Mouse (Mus musculus) neural tube, embryonic 14.5 days (tissue): ENCODE data around the gene Zbtb16. TPM values are rescaled to one million over a fixed set of nuclear protein-coding genes. Genes with fewer than 3 reads are reported as not detected.

Source experiments
- ATAC-seq: fragments of 200-750 bp; cut with Nextera tagmentation; 2 replicates; pipeline ENCODE4 v1.8.0; 2017; ENCODE audit warnings: low read depth, mild to moderate bottlenecking, moderate TSS enrichment, moderate library complexity
- H3K27ac ChIP-seq: fragments of 300-500 bp; sonication (generic); 2 replicates; pipeline ENCODE4 v1.5.1; 2014; ENCODE audit warnings: low read depth, mild to moderate bottlenecking, control low read depth, low read length, moderate library complexity, mixed read lengths
- H3K27me3 ChIP-seq: fragments of 300-500 bp; sonication (generic); 2 replicates; pipeline ENCODE4 v1.6.1; 2014; ENCODE audit warnings: low read length; ENCODE audit not compliant: control insufficient read depth, insufficient read depth
- H3K36me3 ChIP-seq: fragments of 300-500 bp; sonication (generic); 2 replicates; pipeline ENCODE4 v1.6.1; 2014; ENCODE audit warnings: low read length, mixed read lengths; ENCODE audit not compliant: control insufficient read depth, insufficient read depth
- H3K4me1 ChIP-seq: fragments of 300-500 bp; sonication (generic); 2 replicates; pipeline ENCODE4 v1.6.1; 2014; ENCODE audit warnings: low read length; ENCODE audit not compliant: control insufficient read depth, insufficient read depth
- H3K4me2 ChIP-seq: fragments of 300-500 bp; sonication (generic); 2 replicates; pipeline ENCODE4 v1.6.1; 2014; ENCODE audit warnings: mild to moderate bottlenecking, low read depth, low read length, control low read depth
- H3K4me3 ChIP-seq: fragments of 300-500 bp; sonication (generic); 2 replicates; pipeline ENCODE4 v1.5.1; 2014; ENCODE audit warnings: low read depth, low read length, control low read depth, mixed read lengths
- H3K9ac ChIP-seq: fragments of 300-500 bp; sonication (generic); replicated peaks from 2 replicates; pipeline ENCODE4 v1.6.1; 2014; ENCODE audit warnings: low read depth, mild to moderate bottlenecking, control low read depth, low read length, mixed read lengths
- H3K9me3 ChIP-seq: fragments of 300-500 bp; sonication (generic); 2 replicates; pipeline ENCODE4 v1.6.1; 2016; ENCODE audit warnings: low read length; ENCODE audit not compliant: control insufficient read depth
- WGBS: fragments of 180-500 bp; shearing (Covaris S2); extraction: QIAGEN DNeasy Blood & Tissue Kit; methylation state at CpG from one replicate; pipeline ENCODE4 v1.1.7; 2014; 5-methylcytosine and 5-hydroxymethylcytosine counted together
- polyA plus RNA-seq: library from polyadenylated mRNA; unstranded; fragments of >200 nt; fragmentation: Nextera tagmentation; extraction: Ambion mirVana; gene quantifications from 2 replicates; pipeline ENCODE4 v1.2.1, GENCODE M21; 2014

The Zbtb16 gene
- polyA plus RNA-seq, 1 experiment from 2014 or later, result 12.0 TPM

DNA sequence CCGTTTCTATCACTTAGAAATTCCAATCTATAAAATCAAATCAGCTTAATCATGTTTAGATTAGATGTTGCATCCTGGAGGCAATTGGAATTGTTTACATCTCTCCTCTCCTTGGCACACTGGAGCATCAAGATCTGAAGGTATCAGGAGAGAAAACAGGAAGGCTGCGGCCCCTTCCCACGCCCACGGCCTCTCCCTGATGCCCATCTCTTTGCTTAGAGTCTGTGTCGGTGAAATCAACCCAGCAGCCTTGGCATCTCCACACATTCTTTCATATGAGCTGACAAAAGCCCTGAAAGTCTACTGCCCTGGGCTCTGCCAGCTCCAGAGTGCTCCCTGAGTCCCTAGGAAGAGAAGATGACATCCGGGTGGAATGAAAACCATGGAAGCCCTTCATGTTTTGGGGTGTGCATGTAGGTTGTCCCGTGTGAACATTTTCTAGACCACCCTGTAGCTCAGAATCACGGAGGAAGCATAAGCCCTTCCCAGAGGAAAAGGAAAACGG is 48.1 kb downstream of the Zbtb16 start:
- no peak for ATAC-seq
- Histone ChIP-seq H3K9me3 (no peaks in the 10 kb centered on the region), H3K4me3 (no peak overlapping the region), H3K9ac (no peak overlapping the region), H3K4me2 (no peak overlapping the region), H3K4me1 (no peaks in the 10 kb centered on the region), H3K36me3 (no peaks in the 10 kb centered on the region), H3K27ac (no peak overlapping the region), H3K27me3 (no peaks in the 10 kb centered on the region)
- WGBS, result 80% methylated on average over 9 of the region's 9 CpGs

DNA sequence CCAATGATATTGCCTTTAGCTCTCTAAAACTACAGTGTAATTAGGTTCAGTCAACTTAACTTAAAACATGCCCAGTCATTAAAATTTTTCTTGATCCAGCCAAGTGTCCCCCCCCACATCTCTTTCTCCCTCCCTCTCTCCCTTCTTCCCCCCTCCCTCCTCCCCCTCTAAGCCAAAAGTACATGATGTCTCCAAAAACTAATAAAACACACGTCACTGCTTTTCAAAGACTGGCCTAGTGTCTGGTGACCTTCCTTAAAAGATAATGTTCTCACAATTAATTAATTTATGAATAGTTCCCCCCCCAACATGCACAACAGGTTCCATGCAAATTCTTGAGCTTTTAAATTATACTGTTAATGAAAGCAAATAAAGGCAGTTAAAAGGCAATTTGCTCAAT is 48.7 kb downstream of the Zbtb16 start:
- H3K27ac ChIP-seq, result no peak overlapping the region
- no peak overlapping the region for H3K9ac ChIP-seq
- no peaks in the 10 kb centered on the region for H3K9me3 ChIP-seq
- WGBS, result 53% methylated on average over 1 of the region's 1 CpGs
- no peaks in the 10 kb centered on the region for H3K27me3 ChIP-seq
- ATAC-seq, result no peak
- H3K4me2 ChIP-seq, result no peak overlapping the region
- no peaks in the 10 kb centered on the region for H3K36me3 ChIP-seq
- H3K4me1 ChIP-seq, result no peaks in the 10 kb centered on the region
- no peak overlapping the region for H3K4me3 ChIP-seq

DNA sequence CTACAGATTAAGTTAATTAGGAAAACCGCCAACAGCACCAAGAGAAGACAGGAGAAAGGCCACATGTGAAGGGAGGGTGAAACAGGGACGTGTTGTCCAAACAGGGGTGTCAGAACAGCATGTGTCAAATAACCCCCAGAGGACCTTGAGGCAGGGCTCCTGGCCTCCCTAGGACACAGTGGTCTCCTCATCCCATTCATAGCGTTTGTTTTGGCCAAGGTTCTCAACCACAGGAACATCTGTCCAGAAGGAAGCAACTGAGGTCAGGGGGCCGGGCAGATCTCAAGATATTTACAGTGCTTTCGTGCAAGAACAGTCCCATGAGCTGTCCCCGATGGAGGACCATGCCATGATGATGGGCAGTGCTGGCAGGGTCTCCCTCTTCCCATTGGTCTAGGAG is 49.2 kb downstream of the Zbtb16 start:
- H3K9ac ChIP-seq, result no peak overlapping the region
- no peaks in the 10 kb centered on the region for H3K27me3 ChIP-seq
- no peak overlapping the region for H3K27ac ChIP-seq
- H3K9me3 ChIP-seq, result no peaks in the 10 kb centered on the region
- H3K36me3 ChIP-seq, result no peaks in the 10 kb centered on the region
- 54% methylated on average over 6 of the region's 6 CpGs for WGBS
- H3K4me2 ChIP-seq, result no peak overlapping the region
- no peak for ATAC-seq
- H3K4me3 ChIP-seq, result no peak overlapping the region
- H3K4me1 ChIP-seq, result no peaks in the 10 kb centered on the region

DNA sequence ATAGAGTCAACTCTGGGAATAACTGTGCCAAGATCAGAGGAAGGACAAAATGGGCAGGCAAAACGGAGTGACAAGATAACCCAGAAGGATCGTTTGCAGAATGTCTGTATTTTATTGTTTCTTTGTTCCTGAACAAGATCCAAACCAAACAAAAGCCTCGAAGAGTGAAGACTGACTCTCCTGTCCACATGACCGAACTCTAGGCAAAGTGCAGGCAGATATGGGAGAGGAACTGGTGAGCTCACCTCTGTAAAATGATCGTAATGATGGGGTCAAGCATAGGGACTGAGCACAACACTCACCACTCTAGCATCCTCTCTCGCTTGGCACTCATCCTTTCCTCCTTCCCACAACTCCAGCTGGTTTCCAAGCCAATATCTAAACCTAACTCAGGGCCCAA is 51.1 kb downstream of the Zbtb16 start:
- WGBS, result 80% methylated on average over 6 of the region's 6 CpGs
- H3K4me1 ChIP-seq, result no peaks in the 10 kb centered on the region
- no peak overlapping the region for H3K27ac ChIP-seq
- H3K9ac ChIP-seq, result no peak overlapping the region
- no peak overlapping the region for H3K4me2 ChIP-seq
- no peak for ATAC-seq
- H3K4me3 ChIP-seq, result no peak overlapping the region
- no peaks in the 10 kb centered on the region for H3K36me3 ChIP-seq
- no peaks in the 10 kb centered on the region for H3K27me3 ChIP-seq
- H3K9me3 ChIP-seq, result no peaks in the 10 kb centered on the region

DNA sequence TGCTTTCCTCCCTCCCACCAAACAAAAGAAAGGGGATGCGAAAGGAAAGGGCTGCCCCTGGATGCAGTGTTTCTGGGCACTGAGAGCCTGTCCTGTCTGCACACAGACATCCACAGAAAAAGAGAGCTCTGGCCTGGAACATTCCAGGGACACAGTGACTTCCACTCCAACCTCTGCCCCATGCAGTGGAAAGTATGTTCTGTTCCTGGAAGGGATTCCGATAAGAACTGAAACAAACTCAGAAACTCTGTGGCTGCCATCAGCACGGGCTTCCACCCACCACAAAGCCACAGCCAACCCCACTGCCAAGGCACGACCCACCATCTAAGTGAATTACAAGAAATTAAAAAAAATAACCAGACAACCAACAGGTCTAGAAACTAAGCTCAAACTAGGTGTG is 52.7 kb downstream of the Zbtb16 start:
- 76% methylated on average over 4 of the region's 4 CpGs for WGBS
- H3K27me3 ChIP-seq, result no peaks in the 10 kb centered on the region
- no peaks in the 10 kb centered on the region for H3K36me3 ChIP-seq
- no peak overlapping the region for H3K9ac ChIP-seq
- no peak overlapping the region for H3K27ac ChIP-seq
- no peaks in the 10 kb centered on the region for H3K4me1 ChIP-seq
- no peak overlapping the region for H3K4me2 ChIP-seq
- no peak for ATAC-seq
- no peaks in the 10 kb centered on the region for H3K9me3 ChIP-seq
- no peak overlapping the region for H3K4me3 ChIP-seq

DNA sequence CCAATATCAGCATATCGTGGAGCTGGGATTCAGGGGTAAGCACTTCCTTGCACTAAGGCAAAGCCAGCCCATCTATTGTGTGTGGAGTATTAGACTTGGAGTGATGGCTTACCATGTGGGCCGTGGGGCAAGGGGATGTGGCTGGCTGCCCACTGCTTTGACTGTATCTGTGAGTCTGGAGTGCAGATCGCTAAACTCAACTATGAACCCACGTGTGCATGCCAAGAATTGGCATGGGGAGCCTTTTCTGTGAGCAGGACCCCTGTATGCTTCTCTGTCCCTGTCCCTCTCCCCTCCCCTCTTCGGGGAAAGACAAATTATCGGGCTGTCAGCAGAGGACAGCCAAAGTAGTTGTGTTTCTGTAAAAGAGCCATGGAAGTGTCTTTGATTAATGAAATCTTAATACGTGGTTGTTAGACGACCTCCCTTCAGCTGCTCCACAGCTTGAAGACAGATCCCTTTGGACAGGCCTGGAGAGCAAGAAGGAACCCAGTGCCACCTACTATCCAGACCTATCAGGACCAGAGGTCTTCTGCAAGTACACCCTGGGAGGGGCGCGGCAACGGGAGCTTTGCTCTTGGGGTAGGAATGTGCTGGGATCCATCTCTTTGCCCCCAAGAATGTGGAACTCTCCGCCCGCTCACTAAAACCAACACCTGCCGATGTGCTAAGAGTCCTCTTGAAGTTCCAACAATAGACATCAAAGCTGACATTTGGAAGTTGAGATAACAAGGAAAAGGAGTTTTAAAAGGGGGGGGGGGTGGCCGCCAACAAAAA is 53.5 kb downstream of the Zbtb16 start:
- no peak for ATAC-seq

DNA sequence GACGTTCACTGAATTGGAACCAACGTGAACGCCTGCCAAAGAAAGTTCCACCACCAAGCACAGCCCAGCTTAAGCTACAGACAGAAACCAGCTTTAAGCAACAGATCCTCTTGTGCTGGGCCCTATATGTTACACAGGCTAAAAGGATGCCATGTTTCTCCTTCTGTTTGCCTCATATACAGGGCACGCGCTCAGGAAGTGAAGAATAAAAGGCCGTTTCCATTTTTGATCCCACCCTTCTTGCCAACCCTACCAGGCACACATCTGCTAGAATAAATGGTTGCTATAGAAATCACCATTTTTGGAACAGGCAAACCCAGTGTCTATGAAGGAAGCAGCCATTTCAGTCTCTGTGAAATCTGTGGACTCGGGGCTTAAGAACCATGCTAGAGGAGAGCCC is 59.8 kb downstream of the Zbtb16 start:
- Histone ChIP-seq H3K27me3 (no peaks in the 10 kb centered on the region), H3K4me2 (no peak overlapping the region), H3K4me1 (no peaks in the 10 kb centered on the region), H3K27ac (no peak overlapping the region), H3K4me3 (no peak overlapping the region), H3K9me3 (no peaks in the 10 kb centered on the region), H3K9ac (no peak overlapping the region), H3K36me3 (no peaks in the 10 kb centered on the region)
- ATAC-seq, result no peak
- 80% methylated on average over 7 of the region's 7 CpGs for WGBS

More for the DNA sequence above, 53.5 kb downstream of the Zbtb16 start:
- Histone ChIP-seq H3K36me3 (no peaks in the 10 kb centered on the region), H3K27me3 (no peaks in the 10 kb centered on the region), H3K4me3 (no peak overlapping the region), H3K27ac (no peak overlapping the region), H3K9me3 (no peaks in the 10 kb centered on the region), H3K4me2 (no peak overlapping the region), H3K9ac (no peak overlapping the region), H3K4me1 (no peaks in the 10 kb centered on the region)
- WGBS, result 39% methylated on average over 15 of the region's 15 CpGs

DNA sequence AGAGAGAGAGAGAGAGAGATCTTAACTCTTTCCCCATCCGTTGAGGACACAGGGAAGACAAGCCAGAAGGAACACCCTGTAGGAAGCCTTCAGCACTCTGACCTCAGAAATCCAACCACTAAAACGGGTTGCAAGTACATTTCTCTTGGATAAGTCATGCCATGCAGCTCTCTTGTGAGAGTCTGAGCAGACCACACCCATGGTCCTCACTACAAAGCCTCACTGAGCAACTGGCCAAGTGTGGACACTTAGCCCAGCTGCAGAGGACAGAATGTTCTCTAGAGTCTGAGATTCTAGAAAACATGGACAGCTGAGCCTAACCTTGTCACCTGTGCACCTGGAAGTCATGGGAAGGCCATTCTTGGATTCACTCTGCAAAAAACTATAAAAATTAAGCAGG is 60.5 kb downstream of the Zbtb16 start:
- Histone ChIP-seq H3K36me3 (no peaks in the 10 kb centered on the region), H3K4me1 (no peaks in the 10 kb centered on the region), H3K9ac (no peak overlapping the region), H3K27me3 (no peaks in the 10 kb centered on the region), H3K9me3 (no peaks in the 10 kb centered on the region), H3K4me3 (no peak overlapping the region), H3K27ac (no peak overlapping the region), H3K4me2 (no peak overlapping the region)
- WGBS, result 72% methylated on average over 2 of the region's 2 CpGs
- ATAC-seq, result no peak

DNA sequence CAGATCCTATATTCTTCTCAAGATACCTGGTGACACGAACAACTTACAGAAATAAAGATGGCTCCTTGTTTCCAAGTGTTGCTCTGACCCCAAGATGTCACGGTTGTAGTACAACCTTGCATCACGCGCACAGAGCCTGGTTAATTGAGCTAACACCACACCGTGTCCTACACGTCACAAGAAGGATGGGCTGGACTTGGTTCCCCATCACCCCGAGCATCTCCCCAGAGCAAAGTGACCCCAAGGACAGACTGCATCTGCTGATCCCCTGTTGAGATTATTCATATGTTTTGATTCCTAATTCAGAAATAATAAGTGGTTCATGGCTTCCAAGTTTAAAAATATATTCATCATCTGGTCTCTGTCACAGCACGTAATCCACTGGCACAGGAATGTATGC is 62.3 kb downstream of the Zbtb16 start:
- H3K4me1 ChIP-seq, result no peaks in the 10 kb centered on the region
- no peak overlapping the region for H3K4me3 ChIP-seq
- no peak overlapping the region for H3K9ac ChIP-seq
- H3K4me2 ChIP-seq, result no peak overlapping the region
- no peak for ATAC-seq
- H3K9me3 ChIP-seq, result no peaks in the 10 kb centered on the region
- H3K27me3 ChIP-seq, result no peaks in the 10 kb centered on the region
- 92% methylated on average over 8 of the region's 8 CpGs for WGBS
- H3K36me3 ChIP-seq, result no peaks in the 10 kb centered on the region
- H3K27ac ChIP-seq, result no peak overlapping the region
